20 mouse cellular contexts compared by ENCODE assay signal in genomic region chr7:19338060-19338459, GRCm38 (mm10). TPM values are rescaled to one million over a fixed set of nuclear protein-coding genes. Genes with fewer than 3 reads are reported as not detected.
A peak's percentile ranks its signal among the peaks of the same experiment; 100 is the strongest.
DNase-seq lines count a peak whose midpoint lies in the region; ATAC-seq and TF ChIP-seq lines count a peak whose summit lies in the region.
"Had no signal": no experiment of that assay in that cellular context is flagged by ENCODE, and none has a peak within 500 bp of the region (broad histone marks: within the 10 kb centered on the region; RNA-seq: fewer than 3 reads in every experiment).

No protein-coding gene starts in this region.

- peaks cover 60% of the 10 kb centered on the region for H3K4me1 ChIP-seq in heart, embryonic 15.5 days (replicated peaks)

- 51% methylated on average over 2 of the region's 2 CpGs for WGBS in heart, embryonic 15.5 days

- H3K9ac ChIP-seq in heart, embryonic 15.5 days: no peak overlapping the region
- H3K9ac ChIP-seq: liver, embryonic 13.5 days; midbrain, embryonic 12.5 days had no signal

- peak overlapping the region; percentile 17; the same call in 1 of the 2 replicates for H3K27ac ChIP-seq in heart, embryonic 15.5 days
- H3K27ac ChIP-seq in left cerebral cortex, adult 2 months: no peak overlapping the region
- H3K27ac ChIP-seq: embryonic facial prominence, embryonic 10.5 days; liver, embryonic 13.5 days; midbrain, embryonic 12.5 days had no signal

- DNase-seq in heart, adult 18-20 months: no peak
- DNase-seq in 3T3-L1 (ENCODE audit: low read depth, low spot score) (peak; percentile 65), 416B (ENCODE audit: low read depth) (peak; percentile 78)
- DNase-seq in left cerebral cortex, adult 2 months (ENCODE audit: extremely low spot score in 1 of 2, low spot score in 2 of 2): no peak
- no peak for DNase-seq in spleen, postnatal 36 days (ENCODE audit: low spot score in 2 of 2)
- DNase-seq: adrenal gland, adult 8-10 months; cerebellum, adult 11-12 months; cerebellum, postnatal 25 days; kidney, adult 8-10 months; kidney, postnatal 25 days; layer of hippocampus, adult 9-11 months; liver, embryonic 13.5 days; thymus, adult 18-20 months had no signal

- no peak overlapping the region for H3K4me2 ChIP-seq in heart, embryonic 15.5 days
- H3K4me2 ChIP-seq: liver, embryonic 13.5 days; midbrain, embryonic 12.5 days had no signal

- H3K36me3 ChIP-seq in heart, embryonic 15.5 days: no peaks in the 10 kb centered on the region
- H3K36me3 ChIP-seq: embryonic facial prominence, embryonic 10.5 days; liver, embryonic 13.5 days; midbrain, embryonic 12.5 days had no signal

- H3K4me3 ChIP-seq in heart, embryonic 15.5 days: no peak overlapping the region
- H3K4me3 ChIP-seq in left cerebral cortex, adult 2 months: no peak overlapping the region
- H3K4me3 ChIP-seq: embryonic facial prominence, embryonic 10.5 days; erythroblast, embryonic 14.5 days; liver, embryonic 13.5 days; midbrain, embryonic 12.5 days had no signal

- intact Hi-C loops in left cerebral cortex, adult 2 months (cut with DNase I): no loop called here

- no peak for TF ChIP-seq CTCF in left cerebral cortex, adult 2 months (IDR thresholded peaks at IDR 0.05)

- H3K27me3 ChIP-seq in heart, embryonic 15.5 days: 0 out of 2 replicates have a peak, but pooled peaks cover 2% of the 10 kb centered on the region

- no peak for ATAC-seq in heart, embryonic 15.5 days (replicated peaks; ENCODE audit: insufficient number of reproducible peaks, insufficient read depth, low FRiP score, low read depth)
- ATAC-seq in megakaryocyte, adult 5-6 weeks (ENCODE audit: poor library complexity, severe bottlenecking): peak; percentile 81
- ATAC-seq: forebrain, embryonic 16.5 days had no signal

- no peaks in the 10 kb centered on the region for H3K9me3 ChIP-seq in heart, embryonic 15.5 days (replicated peaks)
- H3K9me3 ChIP-seq: embryonic facial prominence, embryonic 10.5 days; liver, embryonic 13.5 days; midbrain, embryonic 12.5 days had no signal

RNA-seq across cellular contexts. Expression of gene Ercc1, which starts 6.5 kb away (rescaled TPM):
- polyA plus RNA-seq in heart, embryonic 15.5 days (2015; fragmentation: Nextera tagmentation; extraction: Ambion mirVana): 59.8 and 60.3 TPM in 2 replicates
- 10 to 100 TPM; 43.5 to 50.3 TPM for total RNA-seq in heart, adult 18-20 months (2021)
- total RNA-seq in megakaryocyte, adult 5-6 weeks (2015): 18.9 and 26.4 TPM in 2 replicates
- total RNA-seq in megakaryocyte, adult 5-6 weeks (2017): 17.5 and 21.4 TPM in 2 replicates
- total RNA-seq in left cerebral cortex, adult 2 months (2021): 10 to 100 TPM; 48.9 to 51.8 TPM

RNA-seq across cellular contexts. Expression of gene Cd3eap, which starts 21.2 kb away (rescaled TPM):
- polyA plus RNA-seq in heart, embryonic 15.5 days (2015; fragmentation: Nextera tagmentation; extraction: Ambion mirVana): 13.6 and 15.5 TPM in 2 replicates
- 1 to 10 TPM; 9.6 to 10.0 TPM for total RNA-seq in heart, adult 18-20 months (2021)
- total RNA-seq in megakaryocyte, adult 5-6 weeks (2015): 3.4 TPM in 2 replicates
- 9.0 and 11.5 TPM in 2 replicates for total RNA-seq in megakaryocyte, adult 5-6 weeks (2017)
- total RNA-seq in left cerebral cortex, adult 2 months (2021): 10 to 100 TPM; 17.0 to 17.8 TPM

RNA-seq across cellular contexts. Expression of gene Ppp1r13l, which starts 21.5 kb away (rescaled TPM):
- 13.5 and 14.4 TPM in 2 replicates for polyA plus RNA-seq in heart, embryonic 15.5 days (2015; fragmentation: Nextera tagmentation; extraction: Ambion mirVana)
- total RNA-seq in heart, adult 18-20 months (2021): 10 to 100 TPM; 38.2 to 42.9 TPM
- 4.1 and 4.2 TPM in 2 replicates for total RNA-seq in megakaryocyte, adult 5-6 weeks (2015)
- total RNA-seq in megakaryocyte, adult 5-6 weeks (2017): 0.45 TPM in 1 of 2 replicates, not detected in the other
- total RNA-seq in left cerebral cortex, adult 2 months (2021): 1 to 10 TPM; 7.7 to 7.8 TPM

RNA-seq across cellular contexts. Expression of gene Fosb, which starts 28.2 kb away (rescaled TPM):
- 0.20 and 0.47 TPM in 2 replicates for polyA plus RNA-seq in heart, embryonic 15.5 days (2015; fragmentation: Nextera tagmentation; extraction: Ambion mirVana)
- 1 to 10 TPM in 1 of 2 experiments, under 1 TPM in 1; 0.62 to 1.0 TPM for total RNA-seq in heart, adult 18-20 months (2021)
- total RNA-seq in megakaryocyte, adult 5-6 weeks (2015): 24.0 and 25.4 TPM in 2 replicates
- total RNA-seq in megakaryocyte, adult 5-6 weeks (2017): 26.9 and 30.4 TPM in 2 replicates
- total RNA-seq in left cerebral cortex, adult 2 months (2021): 10 to 100 TPM; 27.0 to 59.5 TPM
- polyA plus RNA-seq: embryonic facial prominence, embryonic 10.5 days; hindbrain, embryonic 11.5 days; liver, embryonic 13.5 days had no signal

RNA-seq across cellular contexts. Expression of gene Ercc2, which starts 43.8 kb away (rescaled TPM):
- 8.9 and 11.3 TPM in 2 replicates for polyA plus RNA-seq in heart, embryonic 15.5 days (2015; fragmentation: Nextera tagmentation; extraction: Ambion mirVana)
- total RNA-seq in heart, adult 18-20 months (2021): 10 to 100 TPM in 1 of 2 experiments, 1 to 10 TPM in 1; 7.6 to 10.4 TPM
- 4.9 and 5.7 TPM in 2 replicates for total RNA-seq in megakaryocyte, adult 5-6 weeks (2015)
- total RNA-seq in megakaryocyte, adult 5-6 weeks (2017): 12.6 and 19.2 TPM in 2 replicates
- total RNA-seq in left cerebral cortex, adult 2 months (2021): 10 to 100 TPM; 37.2 TPM

Comparison
In these comparisons a context has a peak if more than half of its experiments do, and no peak if none do; other contexts are left out.
1. DNase-seq: peak in 3T3-L1 (single experiment) and 416B (single experiment); none in heart, adult 18-20 months (0 of 2), left cerebral cortex, adult 2 months (0 of 2) and spleen, postnatal 36 days (0 of 2).
2. RNA of gene Ppp1r13l, which starts 21.5 kb away (total RNA-seq): 38.2 to 42.9 TPM in heart, adult 18-20 months; 7.7 to 7.8 TPM in left cerebral cortex, adult 2 months and 0.45 to 4.2 TPM in megakaryocyte, adult 5-6 weeks; every median in the first group is over 4 times any median in the second.